Comparison of ENCODE assay signal across 8 mouse cellular contexts in the genomic region with DNA sequence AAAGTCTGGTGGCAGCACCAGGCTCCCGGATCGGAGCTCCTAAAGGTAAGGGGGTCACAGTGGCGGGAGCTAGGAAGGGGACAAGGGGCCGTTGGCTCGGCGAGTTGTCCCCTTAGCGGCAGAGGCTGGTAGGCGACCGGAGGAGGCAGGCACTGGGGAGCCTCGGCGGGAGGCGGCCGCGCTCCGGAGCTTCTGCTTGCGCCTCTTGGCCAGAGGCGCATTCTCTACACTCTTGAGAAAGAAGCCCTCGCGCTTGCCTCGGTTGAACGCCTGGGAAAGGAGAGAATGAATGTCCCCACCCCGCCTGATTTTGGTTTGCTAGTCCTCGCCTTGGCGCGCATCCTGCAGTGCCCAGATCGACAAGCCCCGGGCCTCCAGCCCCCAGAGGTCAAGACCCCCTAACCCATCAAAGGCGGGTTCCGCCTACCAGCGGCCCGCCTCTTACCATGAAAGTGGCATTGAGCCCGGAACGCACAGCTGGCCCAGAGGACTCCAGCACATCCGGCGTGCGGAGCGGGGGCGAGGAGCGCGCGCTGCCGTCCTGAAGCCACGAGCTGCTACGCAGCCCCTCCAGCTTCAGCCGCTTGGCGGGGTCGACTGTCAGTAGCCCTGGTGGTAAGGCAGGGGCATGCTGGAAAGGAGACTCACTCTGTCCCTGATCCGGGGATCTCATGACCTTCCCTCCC. TPM values are rescaled to one million over a fixed set of nuclear protein-coding genes. Genes with fewer than 3 reads are reported as not detected.
DNase-seq lines count a peak whose midpoint lies in the region; ATAC-seq lines count a peak whose summit lies in the region.

No protein-coding gene starts in this region.

- H3K27me3 ChIP-seq in hindbrain, embryonic 12.5 days, result peaks cover 54% of the 10 kb centered on the region
- H3K27me3 ChIP-seq in midbrain, embryonic 16.5 days (ENCODE audit: control insufficient read depth, insufficient read depth, low read depth, low read length), result peaks cover 19% of the 10 kb centered on the region

- H3K4me2 ChIP-seq in hindbrain, embryonic 12.5 days (replicated peaks), result peak overlapping the region; percentile 57
- H3K4me2 ChIP-seq in midbrain, embryonic 16.5 days (ENCODE audit: low read length), result peak overlapping the region; percentile 79

- H3K9me3 ChIP-seq in hindbrain, embryonic 12.5 days (replicated peaks), result no peaks in the 10 kb centered on the region
- H3K9me3 ChIP-seq in midbrain, embryonic 16.5 days (replicated peaks; ENCODE audit: control insufficient read depth, low read length, poor library complexity, severe bottlenecking), result no peaks in the 10 kb centered on the region

- peak overlapping the region; percentile 46 for H3K9ac ChIP-seq in hindbrain, embryonic 12.5 days
- H3K9ac ChIP-seq in midbrain, embryonic 16.5 days (ENCODE audit: low read depth, low read length), result peak overlapping the region; percentile 53

- H3K27ac ChIP-seq in hindbrain, embryonic 12.5 days, result no peak overlapping the region
- H3K27ac ChIP-seq in midbrain, embryonic 16.5 days (ENCODE audit: low read length), result no peak overlapping the region

- H3K36me3 ChIP-seq in hindbrain, embryonic 12.5 days, result no peaks in the 10 kb centered on the region
- no peaks in the 10 kb centered on the region for H3K36me3 ChIP-seq in midbrain, embryonic 16.5 days (ENCODE audit: control insufficient read depth, insufficient read depth, low read length)

- peak; percentile 48 for DNase-seq in kidney, postnatal 10 days
- DNase-seq in kidney, postnatal 25 days, result no peak
- peak; percentile 68 for DNase-seq in embryo, embryonic 10.5 days (ENCODE audit: low spot score)
- no peak for DNase-seq in B cell, adult 2 months
- DNase-seq in adipocyte (ENCODE audit: low spot score), result no peak
- no peak for DNase-seq in thymus, postnatal 4 days

- ATAC-seq in hindbrain, embryonic 12.5 days (ENCODE audit: low FRiP score), result no peak
- peak; percentile 36; the same call in 1 of the 2 replicates for ATAC-seq in midbrain, embryonic 16.5 days

- WGBS in hindbrain, embryonic 12.5 days, result under 1% methylated on average over 48 of the region's 48 CpGs
- 4% methylated on average over 48 of the region's 48 CpGs for WGBS in midbrain, embryonic 16.5 days

- H3K4me1 ChIP-seq in hindbrain, embryonic 12.5 days, result peaks cover 21% of the 10 kb centered on the region
- H3K4me1 ChIP-seq in midbrain, embryonic 16.5 days (ENCODE audit: control insufficient read depth, insufficient read depth, low read length), result peaks cover 6% of the 10 kb centered on the region; the same call in 1 of the 2 replicates

- peak overlapping the region; percentile 32 for H3K4me3 ChIP-seq in hindbrain, embryonic 12.5 days
- H3K4me3 ChIP-seq in midbrain, embryonic 16.5 days (ENCODE audit: low read depth, low read length), result peak overlapping the region; percentile 38

RNA-seq across cellular contexts. Expression of a gene that starts 10.4 kb away (rescaled TPM):
- 13.2 and 14.4 TPM in 2 replicates for polyA plus RNA-seq in hindbrain, embryonic 12.5 days (2016; fragmentation: Nextera tagmentation; extraction: Ambion mirVana)
- polyA plus RNA-seq in midbrain, embryonic 16.5 days (2015; fragmentation: Nextera tagmentation; extraction: Ambion mirVana), result 10.1 and 14.6 TPM in 2 replicates

RNA-seq across cellular contexts. Expression of a gene that starts 28.0 kb away (rescaled TPM):
- polyA plus RNA-seq in hindbrain, embryonic 12.5 days (2016; fragmentation: Nextera tagmentation; extraction: Ambion mirVana), result 0.50 and 0.85 TPM in 2 replicates
- 0.27 and 0.55 TPM in 2 replicates for polyA plus RNA-seq in midbrain, embryonic 16.5 days (2015; fragmentation: Nextera tagmentation; extraction: Ambion mirVana)

Comparison
In these comparisons a context has a peak if more than half of its experiments do, and no peak if none do; other contexts are left out.
1. DNase-seq: peak in kidney, postnatal 10 days (single experiment) and embryo, embryonic 10.5 days (single experiment); none in kidney, postnatal 25 days (0 of 2), B cell, adult 2 months (0 of 2), adipocyte (single experiment) and thymus, postnatal 4 days (single experiment).